Mouse (Mus musculus): ENCODE data around the gene Exoc4.

Exoc4 gene

GRCm38 (mm10) chr6:33631133-33631532, 382.2 kb downstream of the Exoc4 start:
- no peak for DNase-seq (ENCODE audit: low read depth)

- DNase-seq (ENCODE audit: low read depth), result no peak
These were observed 388.3 kb downstream of the Exoc4 start for GRCm38 (mm10) chr6:33637192-33637591.

GRCm38 (mm10) chr6:33681778-33682640, 433.1 kb downstream of the Exoc4 start:
- DNase-seq (ENCODE audit: low read depth), result no peak

GRCm38 (mm10) chr6:33683533-33683932, 434.6 kb downstream of the Exoc4 start:
- DNase-seq (ENCODE audit: low read depth), result no peak

GRCm38 (mm10) chr6:33685321-33685720, 436.4 kb downstream of the Exoc4 start:
- no peak for DNase-seq (ENCODE audit: low read depth)

- no peak for DNase-seq (ENCODE audit: low read depth)
These were observed 441.7 kb downstream of the Exoc4 start for GRCm38 (mm10) chr6:33690601-33691000.

- DNase-seq (ENCODE audit: low read depth), result no peak
These were observed 448.1 kb downstream of the Exoc4 start for GRCm38 (mm10) chr6:33696976-33697375.

GRCm38 (mm10) chr6:33708907-33709306, 460.0 kb downstream of the Exoc4 start:
- no peak for DNase-seq (ENCODE audit: low read depth)

GRCm38 (mm10) chr6:33709340-33709739, 460.5 kb downstream of the Exoc4 start:
- no peak for DNase-seq (ENCODE audit: low read depth)

GRCm38 (mm10) chr6:33711742-33712141, 462.9 kb downstream of the Exoc4 start:
- DNase-seq (ENCODE audit: low read depth), result no peak

- no peak for DNase-seq (ENCODE audit: low read depth)
These were observed 463.7 kb downstream of the Exoc4 start for GRCm38 (mm10) chr6:33712540-33713118.

GRCm38 (mm10) chr6:33716254-33716965, 467.5 kb downstream of the Exoc4 start:
- DNase-seq (ENCODE audit: low read depth), result no peak

GRCm38 (mm10) chr6:33721166-33721565, 472.3 kb downstream of the Exoc4 start:
- no peak for DNase-seq (ENCODE audit: low read depth)

- no peak for DNase-seq (ENCODE audit: low read depth)
These were observed 473.9 kb downstream of the Exoc4 start for GRCm38 (mm10) chr6:33722811-33723210.

GRCm38 (mm10) chr6:33724596-33724995, 475.7 kb downstream of the Exoc4 start:
- DNase-seq (ENCODE audit: low read depth), result no peak

GRCm38 (mm10) chr6:33727271-33727670, 478.4 kb downstream of the Exoc4 start:
- DNase-seq (ENCODE audit: low read depth), result no peak

GRCm38 (mm10) chr6:33732214-33732613, 483.3 kb downstream of the Exoc4 start:
- DNase-seq (ENCODE audit: low read depth), result no peak

- no peak for DNase-seq (ENCODE audit: low read depth)
These were observed 484.7 kb downstream of the Exoc4 start for GRCm38 (mm10) chr6:33733602-33734001.

GRCm38 (mm10) chr6:33734032-33734431, 485.1 kb downstream of the Exoc4 start:
- DNase-seq (ENCODE audit: low read depth), result no peak

- DNase-seq (ENCODE audit: low read depth), result no peak
These were observed 490.0 kb downstream of the Exoc4 start for GRCm38 (mm10) chr6:33738857-33739291.

GRCm38 (mm10) chr6:33739304-33739703, 490.4 kb downstream of the Exoc4 start:
- no peak for DNase-seq (ENCODE audit: low read depth)

- no peak for DNase-seq (ENCODE audit: low read depth)
These were observed 507.1 kb downstream of the Exoc4 start for GRCm38 (mm10) chr6:33755976-33756375.

- DNase-seq (ENCODE audit: low read depth), result no peak
These were observed 512.7 kb downstream of the Exoc4 start for GRCm38 (mm10) chr6:33761557-33761956.
